Comparison of ENCODE assay signal across 8 mouse cellular contexts in the genomic region with DNA sequence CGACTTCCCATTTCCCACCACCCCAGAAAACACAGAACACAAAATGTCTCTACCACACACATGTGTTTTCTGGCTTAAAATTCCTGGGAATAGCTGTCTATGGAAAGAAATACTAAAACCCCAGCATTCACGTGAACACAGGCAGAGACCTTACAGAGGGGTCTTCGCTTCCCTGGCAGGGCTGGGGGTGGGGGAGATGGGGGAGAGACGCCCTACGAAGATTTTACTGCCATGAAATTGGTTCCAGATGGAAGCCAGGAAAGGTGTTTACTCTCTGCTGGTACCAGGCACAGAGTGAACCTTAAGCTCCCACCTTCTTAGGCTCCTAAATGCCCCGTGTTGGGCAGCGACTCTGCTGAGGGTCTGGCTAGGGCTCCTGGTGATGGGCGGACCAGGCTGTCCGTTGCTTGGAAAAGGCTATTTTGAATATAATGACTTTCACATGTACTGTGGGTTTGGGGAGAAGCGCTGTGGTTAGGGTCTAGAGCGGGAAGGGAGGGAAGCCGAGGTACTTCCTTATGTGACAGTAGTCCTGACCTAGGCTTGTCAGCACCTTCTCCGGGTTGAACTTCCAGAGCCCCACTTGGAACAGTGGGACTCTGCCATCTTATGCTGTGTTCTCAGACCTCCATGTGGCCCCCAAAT. TPM values are rescaled to one million over a fixed set of nuclear protein-coding genes. Genes with fewer than 3 reads are reported as not detected.
DNase-seq lines count a peak whose midpoint lies in the region; ATAC-seq lines count a peak whose summit lies in the region.

No protein-coding gene starts in this region.

- no peak for ATAC-seq in kidney, embryonic 15.5 days (replicated peaks; ENCODE audit: low FRiP score)
- ATAC-seq in limb, embryonic 12.5 days (ENCODE audit: insufficient number of reproducible peaks, insufficient read depth, low FRiP score, low TSS enrichment, low read depth), result peak; percentile 61
- ATAC-seq in neural tube, embryonic 13.5 days (ENCODE audit: low read depth), result no peak

- H3K27me3 ChIP-seq in kidney, embryonic 15.5 days, result peaks cover 28% of the 10 kb centered on the region
- peaks cover 39% of the 10 kb centered on the region for H3K27me3 ChIP-seq in forebrain, embryonic 10.5 days (ENCODE audit: poor library complexity, severe bottlenecking)
- H3K27me3 ChIP-seq in limb, embryonic 12.5 days, result no peaks in the 10 kb centered on the region; the same call in 1 of the 2 replicates
- H3K27me3 ChIP-seq in neural tube, embryonic 13.5 days, result peaks cover 17% of the 10 kb centered on the region

- 24% methylated on average over 13 of the region's 13 CpGs for WGBS in kidney, embryonic 15.5 days
- 14% methylated on average over 13 of the region's 13 CpGs for WGBS in forebrain, embryonic 10.5 days
- WGBS in limb, embryonic 12.5 days, result 4% methylated on average over 13 of the region's 13 CpGs
- 26% methylated on average over 13 of the region's 13 CpGs for WGBS in neural tube, embryonic 13.5 days

- no peak for DNase-seq in kidney, adult 18-20 months
- DNase-seq in forebrain, embryonic 10.5 days (ENCODE audit: extremely low spot score, low spot score), result peak; percentile 42
- no peak for DNase-seq in retina, embryonic 14.5 days (ENCODE audit: low spot score)
- DNase-seq in frontal cortex, postnatal 14 days (ENCODE audit: low spot score in 2 of 2), result no peak
- no peak for DNase-seq in cerebellum, adult 11 months

- H3K9me3 ChIP-seq in kidney, embryonic 15.5 days (replicated peaks), result no peaks in the 10 kb centered on the region
- H3K9me3 ChIP-seq in forebrain, embryonic 10.5 days, result no peaks in the 10 kb centered on the region
- no peaks in the 10 kb centered on the region for H3K9me3 ChIP-seq in limb, embryonic 12.5 days
- no peaks in the 10 kb centered on the region for H3K9me3 ChIP-seq in neural tube, embryonic 13.5 days

- H3K4me2 ChIP-seq in kidney, embryonic 15.5 days, result peak overlapping the region; percentile 55
- peak overlapping the region; percentile 60 for H3K4me2 ChIP-seq in limb, embryonic 12.5 days
- peak overlapping the region; percentile 50 for H3K4me2 ChIP-seq in neural tube, embryonic 13.5 days

- H3K4me3 ChIP-seq in kidney, embryonic 15.5 days (replicated peaks), result peak overlapping the region; percentile 12; the same call in 1 of the 2 replicates
- peak overlapping the region; percentile 41 for H3K4me3 ChIP-seq in forebrain, embryonic 10.5 days
- H3K4me3 ChIP-seq in limb, embryonic 12.5 days (replicated peaks), result peak overlapping the region; percentile 26
- H3K4me3 ChIP-seq in neural tube, embryonic 13.5 days, result peak overlapping the region; percentile 4; the same call in 1 of the 2 replicates

- 0 out of 2 replicates have a peak overlapping the region, but pooled peaks have one; percentile 54 for H3K27ac ChIP-seq in kidney, embryonic 15.5 days
- H3K27ac ChIP-seq in forebrain, embryonic 10.5 days, result peak overlapping the region; percentile 74
- peak overlapping the region; percentile 98 for H3K27ac ChIP-seq in limb, embryonic 12.5 days
- no peak overlapping the region for H3K27ac ChIP-seq in neural tube, embryonic 13.5 days (replicated peaks)

- peak overlapping the region; percentile 27 for H3K9ac ChIP-seq in kidney, embryonic 15.5 days
- H3K9ac ChIP-seq in limb, embryonic 12.5 days (replicated peaks), result peak overlapping the region; percentile 37; the same call in 1 of the 2 replicates
- H3K9ac ChIP-seq in neural tube, embryonic 13.5 days, result peak overlapping the region; percentile 38; the same call in 1 of the 2 replicates

- H3K4me1 ChIP-seq in kidney, embryonic 15.5 days, result peaks cover 23% of the 10 kb centered on the region
- peaks cover 39% of the 10 kb centered on the region for H3K4me1 ChIP-seq in forebrain, embryonic 10.5 days
- peaks cover 35% of the 10 kb centered on the region for H3K4me1 ChIP-seq in limb, embryonic 12.5 days (replicated peaks)
- peaks cover 25% of the 10 kb centered on the region for H3K4me1 ChIP-seq in neural tube, embryonic 13.5 days (replicated peaks)

- H3K36me3 ChIP-seq in kidney, embryonic 15.5 days, result no peaks in the 10 kb centered on the region
- no peaks in the 10 kb centered on the region for H3K36me3 ChIP-seq in forebrain, embryonic 10.5 days (replicated peaks)
- no peaks in the 10 kb centered on the region for H3K36me3 ChIP-seq in limb, embryonic 12.5 days
- no peaks in the 10 kb centered on the region for H3K36me3 ChIP-seq in neural tube, embryonic 13.5 days

RNA-seq across cellular contexts. Expression of a gene that starts 4.6 kb away (rescaled TPM):
- polyA plus RNA-seq in kidney, embryonic 15.5 days (2015; fragmentation: Nextera tagmentation; extraction: Ambion mirVana), result 82.0 and 85.9 TPM in 2 replicates
- polyA plus RNA-seq in forebrain, embryonic 10.5 days (2016; fragmentation: Nextera tagmentation; extraction: Ambion mirVana), result 22.1 and 22.4 TPM in 2 replicates
- 66.3 and 69.4 TPM in 2 replicates for polyA plus RNA-seq in limb, embryonic 12.5 days (2016; fragmentation: Nextera tagmentation; extraction: Ambion mirVana)
- polyA plus RNA-seq in neural tube, embryonic 13.5 days (2015; fragmentation: Nextera tagmentation; extraction: Ambion mirVana), result 51.2 and 52.4 TPM in 2 replicates
